Mouse (Mus musculus) ovary, adult 18-20 months (tissue): ENCODE data around the gene Gm37240.

Experiments
- DNase-seq: peaks from one replicate; pipeline ENCODE4 v3.0.0; 2022; ENCODE audit warnings: low spot score, mixed read lengths

Gm37240 gene

GRCm38 (mm10) chr3:84502101-84502500 is 1385.2 kb downstream of the Gm37240 start:
- no peak for DNase-seq

GRCm38 (mm10) chr3:84500491-84500890 is 1386.8 kb downstream of the Gm37240 start:
- no peak for DNase-seq

- DNase-seq = no peak
Measured at GRCm38 (mm10) chr3:84497718-84498117, 1389.6 kb downstream of the Gm37240 start.

GRCm38 (mm10) chr3:84492657-84493056 is 1394.7 kb downstream of the Gm37240 start:
- no peak for DNase-seq

- no peak for DNase-seq
Measured at GRCm38 (mm10) chr3:84492148-84492547, 1395.2 kb downstream of the Gm37240 start.

GRCm38 (mm10) chr3:84488716-84489115 is 1398.6 kb downstream of the Gm37240 start:
- peak; percentile 43 for DNase-seq

GRCm38 (mm10) chr3:84484891-84485290 is 1402.4 kb downstream of the Gm37240 start:
- no peak for DNase-seq

GRCm38 (mm10) chr3:84484333-84484732 is 1403.0 kb downstream of the Gm37240 start:
- DNase-seq = no peak

GRCm38 (mm10) chr3:84482121-84482520 is 1405.2 kb downstream of the Gm37240 start:
- no peak for DNase-seq

- peak; percentile 45 for DNase-seq
Measured at GRCm38 (mm10) chr3:84481104-84481503, 1406.2 kb downstream of the Gm37240 start.

GRCm38 (mm10) chr3:84480006-84480897 is 1407.1 kb downstream of the Gm37240 start, which contains the start of gene Fhdc1:
Gene Fhdc1 (minus strand): TSS chr3:84480429.
- peak; percentile 49 for DNase-seq

- peak; percentile 45 for DNase-seq
Measured at GRCm38 (mm10) chr3:84479293-84480005, 1407.9 kb downstream of the Gm37240 start.

GRCm38 (mm10) chr3:84478896-84479292 is 1408.4 kb downstream of the Gm37240 start:
- DNase-seq = no peak

GRCm38 (mm10) chr3:84478195-84478594 is 1409.1 kb downstream of the Gm37240 start:
- DNase-seq = no peak

GRCm38 (mm10) chr3:84477498-84477897 is 1409.8 kb downstream of the Gm37240 start:
- DNase-seq = no peak

- DNase-seq = no peak
Measured at GRCm38 (mm10) chr3:84474981-84475775, 1412.1 kb downstream of the Gm37240 start.

GRCm38 (mm10) chr3:84474398-84474797 is 1412.9 kb downstream of the Gm37240 start:
- peak; percentile 72 for DNase-seq

- DNase-seq = no peak
Measured at GRCm38 (mm10) chr3:84472955-84473354, 1414.4 kb downstream of the Gm37240 start.

GRCm38 (mm10) chr3:84472527-84472926 is 1414.8 kb downstream of the Gm37240 start:
- no peak for DNase-seq

- DNase-seq = no peak
Measured at GRCm38 (mm10) chr3:84471146-84471545, 1416.2 kb downstream of the Gm37240 start.

- DNase-seq = no peak
Measured at GRCm38 (mm10) chr3:84468111-84468453, 1419.2 kb downstream of the Gm37240 start.

GRCm38 (mm10) chr3:84467419-84468110 is 1419.8 kb downstream of the Gm37240 start:
- no peak for DNase-seq
